ENCODE assay signal across 7 mouse cellular contexts in the genomic region with DNA sequence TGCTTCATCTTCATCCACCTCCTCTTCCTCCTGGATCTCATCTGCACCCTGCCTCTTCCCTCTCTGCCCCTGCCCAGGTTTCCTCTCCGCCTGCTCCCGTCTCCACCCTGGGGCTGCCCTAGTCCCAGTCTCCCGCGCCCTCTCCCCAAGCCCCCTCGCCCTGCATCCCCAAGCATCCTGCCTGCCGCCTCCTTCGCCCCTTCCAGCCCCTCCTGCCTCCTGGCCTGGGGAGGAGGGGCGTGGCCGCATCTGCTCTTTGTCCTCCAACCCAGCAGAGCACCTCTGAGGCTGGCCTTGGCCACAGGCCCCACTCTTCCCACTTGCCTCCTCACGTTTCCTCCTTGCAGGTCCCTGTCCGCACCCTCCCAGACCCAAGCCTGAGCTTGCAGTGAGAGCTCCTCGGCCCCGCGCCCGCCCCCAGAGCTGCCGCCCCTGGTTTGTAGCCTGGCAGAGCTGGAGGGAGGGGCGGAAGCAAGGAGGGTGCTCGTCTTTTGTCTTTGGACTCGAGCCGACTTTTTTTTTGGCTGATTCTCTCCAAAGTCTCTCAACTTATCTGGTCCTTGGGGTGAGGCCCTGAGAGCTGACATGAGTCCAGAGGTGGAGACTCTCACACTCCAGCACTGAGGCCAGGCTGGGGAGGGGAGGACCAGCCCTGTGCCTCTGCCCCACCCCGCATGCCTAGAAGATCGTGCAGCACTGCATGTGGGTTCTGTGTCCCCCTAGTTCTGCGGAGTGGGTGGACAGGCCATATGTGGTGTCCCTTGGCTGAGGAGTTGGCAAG. TPM values are rescaled to one million over a fixed set of nuclear protein-coding genes. Genes with fewer than 3 reads are reported as not detected.
DNase-seq lines count a peak whose midpoint lies in the region; ATAC-seq and TF ChIP-seq lines count a peak whose summit lies in the region.

No protein-coding gene starts in this region.

- peaks cover 38% of the 10 kb centered on the region for H3K36me3 ChIP-seq in forebrain, embryonic 10.5 days (replicated peaks)
- peaks cover 5% of the 10 kb centered on the region for H3K36me3 ChIP-seq in heart, postnatal 0 days (replicated peaks; ENCODE audit: control insufficient read depth, insufficient read depth, low read length)
- H3K36me3 ChIP-seq in midbrain, embryonic 13.5 days = peaks cover 30% of the 10 kb centered on the region

- no peak for TF ChIP-seq CTCF in heart, postnatal 0 days (IDR thresholded peaks at IDR 0.05; ENCODE audit: low read depth)

- WGBS in forebrain, embryonic 10.5 days = 11% methylated on average over 23 of the region's 23 CpGs
- 22% methylated on average over 23 of the region's 23 CpGs for WGBS in heart, postnatal 0 days
- 11% methylated on average over 23 of the region's 23 CpGs for WGBS in midbrain, embryonic 13.5 days

- peak; percentile 25 for ATAC-seq in heart, postnatal 0 days (ENCODE audit: insufficient read depth, low read depth)
- ATAC-seq in midbrain, embryonic 13.5 days = peak; percentile 25; the same call in 1 of the 2 replicates

- no peaks in the 10 kb centered on the region for H3K9me3 ChIP-seq in forebrain, embryonic 10.5 days
- no peaks in the 10 kb centered on the region for H3K9me3 ChIP-seq in heart, postnatal 0 days (replicated peaks; ENCODE audit: control insufficient read depth, low read length)
- no peaks in the 10 kb centered on the region for H3K9me3 ChIP-seq in midbrain, embryonic 13.5 days

- peaks cover 41% of the 10 kb centered on the region for H3K27me3 ChIP-seq in forebrain, embryonic 10.5 days (ENCODE audit: poor library complexity, severe bottlenecking)
- no peaks in the 10 kb centered on the region for H3K27me3 ChIP-seq in heart, postnatal 0 days (ENCODE audit: control insufficient read depth, insufficient read depth, low read length)
- 0 out of 2 replicates have a peak, but pooled peaks cover 6% of the 10 kb centered on the region for H3K27me3 ChIP-seq in midbrain, embryonic 13.5 days

- DNase-seq in ES-CJ7 (ENCODE audit: low read depth, low spot score) = peak; percentile 42
- DNase-seq in adrenal gland, adult 2 months = peak; percentile 90
- peak; percentile 35 for DNase-seq in forebrain, embryonic 10.5 days (ENCODE audit: extremely low spot score, low spot score)
- DNase-seq in heart, postnatal 0 days (ENCODE audit: low spot score) = peak; percentile 42
- DNase-seq in left cerebral cortex, postnatal 36 days (ENCODE audit: low spot score in 2 of 2) = peak; percentile 76 to 84
- DNase-seq in testis, postnatal 10 days (ENCODE audit: low spot score) = peak; percentile 87

- intact Hi-C loops in left cerebral cortex, postnatal 36 days (cut with DNase I) = loop anchor here (5.0 to 10.0 kb wide), 3 partner anchors 105 to 653 kb away; a partner anchor contains a TSS

- H3K9ac ChIP-seq in heart, postnatal 0 days (replicated peaks; ENCODE audit: low read depth, low read length) = peak overlapping the region; percentile 29; the same call in 1 of the 2 replicates
- H3K9ac ChIP-seq in midbrain, embryonic 13.5 days (replicated peaks) = peak overlapping the region; percentile 63

- H3K4me3 ChIP-seq in forebrain, embryonic 10.5 days = peak overlapping the region; percentile 50
- H3K4me3 ChIP-seq in heart, postnatal 0 days (ENCODE audit: low read depth, low read length) = peak overlapping the region; percentile 30
- H3K4me3 ChIP-seq in midbrain, embryonic 13.5 days (replicated peaks) = peak overlapping the region; percentile 21; the same call in 1 of the 2 replicates

- H3K4me2 ChIP-seq in heart, postnatal 0 days (ENCODE audit: low read depth, low read length) = peak overlapping the region; percentile 53
- peak overlapping the region; percentile 50 for H3K4me2 ChIP-seq in midbrain, embryonic 13.5 days (replicated peaks)

- no peak for TF ChIP-seq EP300 in heart, postnatal 0 days (IDR thresholded peaks at IDR 0.05; ENCODE audit: low read depth)

- peaks cover 75% of the 10 kb centered on the region for H3K4me1 ChIP-seq in forebrain, embryonic 10.5 days
- peaks cover 9% of the 10 kb centered on the region for H3K4me1 ChIP-seq in heart, postnatal 0 days (ENCODE audit: control insufficient read depth, insufficient read depth)
- peaks cover 56% of the 10 kb centered on the region for H3K4me1 ChIP-seq in midbrain, embryonic 13.5 days (replicated peaks)

- peak overlapping the region; percentile 83 for H3K27ac ChIP-seq in forebrain, embryonic 10.5 days
- peak overlapping the region; percentile 70 for H3K27ac ChIP-seq in heart, postnatal 0 days (ENCODE audit: low read depth)
- peak overlapping the region; percentile 78 for H3K27ac ChIP-seq in midbrain, embryonic 13.5 days

RNA-seq across cellular contexts. Expression of a gene that starts 9.1 kb away (rescaled TPM):
- 100 to 1,000 TPM in 1 of 2 experiments, 10 to 100 TPM in 1; 81.6 to 102 TPM for total RNA-seq in adrenal gland, adult 2 months (2021)
- polyA plus RNA-seq in adrenal gland, adult 2 months (2012; rRNA removed) = 344 and 374 TPM in 2 replicates
- polyA plus RNA-seq in forebrain, embryonic 10.5 days (2016; fragmentation: Nextera tagmentation; extraction: Ambion mirVana) = 56.8 and 57.1 TPM in 2 replicates
- 38.4 and 49.8 TPM in 2 replicates for total RNA-seq in heart, postnatal 0 days (2014; rRNA removed; ENCODE audit: low replicate concordance)
- 15.7 and 17.8 TPM in 2 replicates for polyA plus RNA-seq in heart, postnatal 0 days (2015; fragmentation: Nextera tagmentation; extraction: Ambion mirVana)
- total RNA-seq in left cerebral cortex, postnatal 36 days (2021) = 100 to 1,000 TPM; 349 TPM
- polyA plus RNA-seq in midbrain, embryonic 13.5 days (2015; fragmentation: Nextera tagmentation; extraction: Ambion mirVana) = 107 and 117 TPM in 2 replicates

RNA-seq across cellular contexts. Expression of a gene that starts 31.0 kb away (rescaled TPM):
- 1 to 10 TPM in 1 of 2 experiments, under 1 TPM in 1; 0.59 to 3.3 TPM for total RNA-seq in adrenal gland, adult 2 months (2021)
- 3.5 and 4.7 TPM in 2 replicates for polyA plus RNA-seq in adrenal gland, adult 2 months (2012; rRNA removed)
- 0.30 and 0.39 TPM in 2 replicates for polyA plus RNA-seq in forebrain, embryonic 10.5 days (2016; fragmentation: Nextera tagmentation; extraction: Ambion mirVana)
- 0.50 TPM in 1 of 2 replicates, not detected in the other for total RNA-seq in heart, postnatal 0 days (2014; rRNA removed; ENCODE audit: low replicate concordance)
- polyA plus RNA-seq in heart, postnatal 0 days (2015; fragmentation: Nextera tagmentation; extraction: Ambion mirVana) = 0.29 and 0.49 TPM in 2 replicates
- 1 to 10 TPM in 1 of 2 experiments, under 1 TPM in 1; 0.10 to 1.0 TPM for total RNA-seq in left cerebral cortex, postnatal 36 days (2021)
- polyA plus RNA-seq in midbrain, embryonic 13.5 days (2015; fragmentation: Nextera tagmentation; extraction: Ambion mirVana) = 0.16 TPM in 1 of 2 replicates, not detected in the other

RNA-seq across cellular contexts. Expression of a gene that starts 31.2 kb away (rescaled TPM):
- total RNA-seq in adrenal gland, adult 2 months (2021) = 10 to 100 TPM; 59.0 to 63.2 TPM
- polyA plus RNA-seq in adrenal gland, adult 2 months (2012; rRNA removed) = 342 and 389 TPM in 2 replicates
- 0.90 and 2.0 TPM in 2 replicates for polyA plus RNA-seq in forebrain, embryonic 10.5 days (2016; fragmentation: Nextera tagmentation; extraction: Ambion mirVana)
- 40.0 and 52.2 TPM in 2 replicates for total RNA-seq in heart, postnatal 0 days (2014; rRNA removed; ENCODE audit: low replicate concordance)
- 1.1 and 1.2 TPM in 2 replicates for polyA plus RNA-seq in heart, postnatal 0 days (2015; fragmentation: Nextera tagmentation; extraction: Ambion mirVana)
- 10 to 100 TPM; 32.9 to 37.0 TPM for total RNA-seq in left cerebral cortex, postnatal 36 days (2021)
- polyA plus RNA-seq in midbrain, embryonic 13.5 days (2015; fragmentation: Nextera tagmentation; extraction: Ambion mirVana) = 1.3 and 2.8 TPM in 2 replicates

RNA-seq across cellular contexts. Expression of a gene that starts 31.7 kb away (rescaled TPM):
- 100 to 1,000 TPM; 218 to 366 TPM for total RNA-seq in adrenal gland, adult 2 months (2021)
- 391 and 410 TPM in 2 replicates for polyA plus RNA-seq in adrenal gland, adult 2 months (2012; rRNA removed)
- polyA plus RNA-seq in forebrain, embryonic 10.5 days (2016; fragmentation: Nextera tagmentation; extraction: Ambion mirVana) = 11.8 and 11.9 TPM in 2 replicates
- total RNA-seq in heart, postnatal 0 days (2014; rRNA removed; ENCODE audit: low replicate concordance) = 42.4 and 50.9 TPM in 2 replicates
- polyA plus RNA-seq in heart, postnatal 0 days (2015; fragmentation: Nextera tagmentation; extraction: Ambion mirVana) = 21.9 and 22.0 TPM in 2 replicates
- 10 to 100 TPM; 28.1 to 36.3 TPM for total RNA-seq in left cerebral cortex, postnatal 36 days (2021)
- polyA plus RNA-seq in midbrain, embryonic 13.5 days (2015; fragmentation: Nextera tagmentation; extraction: Ambion mirVana) = 6.5 and 8.8 TPM in 2 replicates

RNA-seq across cellular contexts. Expression of a gene that starts 41.7 kb away (rescaled TPM):
- not detected for total RNA-seq in adrenal gland, adult 2 months (2021)
- polyA plus RNA-seq in adrenal gland, adult 2 months (2012; rRNA removed) = not detected in 2 replicates
- polyA plus RNA-seq in forebrain, embryonic 10.5 days (2016; fragmentation: Nextera tagmentation; extraction: Ambion mirVana) = not detected in 2 replicates
- total RNA-seq in heart, postnatal 0 days (2014; rRNA removed; ENCODE audit: low replicate concordance) = not detected in 2 replicates
- not detected in 2 replicates for polyA plus RNA-seq in heart, postnatal 0 days (2015; fragmentation: Nextera tagmentation; extraction: Ambion mirVana)
- total RNA-seq in left cerebral cortex, postnatal 36 days (2021) = not detected
- polyA plus RNA-seq in midbrain, embryonic 13.5 days (2015; fragmentation: Nextera tagmentation; extraction: Ambion mirVana) = not detected in 2 replicates

Comparison
In these comparisons a context has a peak if more than half of its experiments do, and no peak if none do; other contexts are left out.
1. Peak in every context shown above with its lines: DNase-seq, ATAC-seq, H3K4me3 ChIP-seq and H3K27ac ChIP-seq.
2. DNase-seq: peak in every context shown above with its lines; median percentile 90 in adrenal gland, adult 2 months; 87 in testis, postnatal 10 days; 80 in left cerebral cortex, postnatal 36 days; 42 in ES-CJ7; 42 in heart, postnatal 0 days; 35 in forebrain, embryonic 10.5 days.
3. RNA of a gene that starts 31.2 kb away (polyA plus RNA-seq): 342 to 389 TPM in adrenal gland, adult 2 months; 1.3 to 2.8 TPM in midbrain, embryonic 13.5 days, 0.90 to 2.0 TPM in forebrain, embryonic 10.5 days and 1.1 to 1.2 TPM in heart, postnatal 0 days; every median in the first group is over 10 times any median in the second.